Mouse (Mus musculus): ENCODE data around the gene Dcakd.
A peak's percentile ranks its signal among the peaks of the same experiment; 100 is the strongest.

Dcakd gene

GRCm38 (mm10) chr11:103049611-103050010 is 21.5 kb upstream of the Dcakd start:
- no peak for DNase-seq (ENCODE audit: low read depth, low spot score)

- peak; percentile 63 for DNase-seq (ENCODE audit: low read depth, low spot score)
Measured at GRCm38 (mm10) chr11:103046286-103046685, 18.2 kb upstream of the Dcakd start.

- no peak for DNase-seq (ENCODE audit: low read depth, low spot score)
Measured at GRCm38 (mm10) chr11:103043982-103044381, 15.8 kb upstream of the Dcakd start.

GRCm38 (mm10) chr11:103042828-103043227 is 14.7 kb upstream of the Dcakd start:
- DNase-seq (ENCODE audit: low read depth, low spot score), result peak; percentile 71

GRCm38 (mm10) chr11:103038037-103038436 is 9.9 kb upstream of the Dcakd start:
- DNase-seq (ENCODE audit: low read depth, low spot score), result peak; percentile 92

GRCm38 (mm10) chr11:103036881-103037465 is 8.8 kb upstream of the Dcakd start:
- peak; percentile 60 for DNase-seq (ENCODE audit: low read depth, low spot score)

- peak; percentile 84 for DNase-seq (ENCODE audit: low read depth, low spot score)
Measured at GRCm38 (mm10) chr11:103035007-103035406, 6.9 kb upstream of the Dcakd start.

- peak; percentile 90 for DNase-seq (ENCODE audit: low read depth, low spot score)
Measured at GRCm38 (mm10) chr11:103033030-103033429, 4.9 kb upstream of the Dcakd start.

GRCm38 (mm10) chr11:103027570-103028175 is 460 bp downstream of the Dcakd start:
- DNase-seq (ENCODE audit: low read depth, low spot score), result no peak

- no peak for DNase-seq (ENCODE audit: low read depth, low spot score)
Measured at GRCm38 (mm10) chr11:103026901-103027300, 1.2 kb downstream of the Dcakd start.

GRCm38 (mm10) chr11:103023974-103024373 is 4.2 kb downstream of the Dcakd start:
- no peak for DNase-seq (ENCODE audit: low read depth, low spot score)

- DNase-seq (ENCODE audit: low read depth, low spot score), result peak; percentile 59
Measured at GRCm38 (mm10) chr11:103020713-103021335, 7.3 kb downstream of the Dcakd start.

GRCm38 (mm10) chr11:103019325-103019724 is 8.8 kb downstream of the Dcakd start:
- no peak for DNase-seq (ENCODE audit: low read depth, low spot score)

- no peak for DNase-seq (ENCODE audit: low read depth, low spot score)
Measured at GRCm38 (mm10) chr11:103018860-103019259, 9.3 kb downstream of the Dcakd start.

GRCm38 (mm10) chr11:103017661-103018060 is 10.5 kb downstream of the Dcakd start:
- DNase-seq (ENCODE audit: low read depth, low spot score), result no peak

GRCm38 (mm10) chr11:103016930-103017329 is 11.2 kb downstream of the Dcakd start:
- DNase-seq (ENCODE audit: low read depth, low spot score), result peak; percentile 99

- DNase-seq (ENCODE audit: low read depth, low spot score), result no peak
Measured at GRCm38 (mm10) chr11:103015881-103016825, 12.0 kb downstream of the Dcakd start.

- DNase-seq (ENCODE audit: low read depth, low spot score), result no peak
Measured at GRCm38 (mm10) chr11:103011206-103011497, 17.0 kb downstream of the Dcakd start.

GRCm38 (mm10) chr11:103010454-103011205 is 17.5 kb downstream of the Dcakd start:
- DNase-seq (ENCODE audit: low read depth, low spot score), result no peak

GRCm38 (mm10) chr11:103009208-103009607 is 18.9 kb downstream of the Dcakd start:
- DNase-seq (ENCODE audit: low read depth, low spot score), result peak; percentile 29

GRCm38 (mm10) chr11:103008558-103008957 is 19.6 kb downstream of the Dcakd start:
- DNase-seq (ENCODE audit: low read depth, low spot score), result no peak

- peak; percentile 33 for DNase-seq (ENCODE audit: low read depth, low spot score)
Measured at GRCm38 (mm10) chr11:103007001-103007340, 21.2 kb downstream of the Dcakd start.

All from brain, adult 2 months (tissue).